Mouse (Mus musculus): ENCODE results near the gene Tbk1. TPM values are rescaled to one million over a fixed set of nuclear protein-coding genes. Genes with fewer than 3 reads are reported as not detected.
A peak's percentile ranks its signal among the peaks of the same experiment; 100 is the strongest.

The Tbk1 gene
- polyA plus RNA-seq, 1 experiment from 2014 or later = 25.9 TPM

GRCm38 (mm10) chr10:121507755-121508544 is 78.6 kb downstream of the Tbk1 start:
- Histone ChIP-seq H3K27ac (ENCODE audit: low read length) (no peak overlapping the region), H3K9me3 (ENCODE audit: low read length) (no peaks in the 10 kb centered on the region), H3K9ac (replicated peaks; ENCODE audit: low read depth) (no peak overlapping the region), H3K4me2 (replicated peaks; ENCODE audit: low read depth, low read length) (no peak overlapping the region), H3K36me3 (ENCODE audit: insufficient read depth, low read length) (no peaks in the 10 kb centered on the region), H3K4me3 (ENCODE audit: low read depth, low read length) (no peak overlapping the region), H3K27me3 (replicated peaks; ENCODE audit: insufficient read depth, low read length) (no peaks in the 10 kb centered on the region), H3K4me1 (ENCODE audit: insufficient read depth, low read depth, low read length) (peaks cover 4% of the 10 kb centered on the region; the same call in 1 of the 2 replicates)
- TF ChIP-seq CTCF (IDR thresholded peaks at IDR 0.05) = peak; percentile 38
- TF ChIP-seq EP300 (IDR thresholded peaks at IDR 0.05) = no peak
- 91% methylated on average over 16 of the region's 16 CpGs for WGBS
- ATAC-seq = no peak
- DNase-seq (ENCODE audit: low spot score) = no peak

DNA sequence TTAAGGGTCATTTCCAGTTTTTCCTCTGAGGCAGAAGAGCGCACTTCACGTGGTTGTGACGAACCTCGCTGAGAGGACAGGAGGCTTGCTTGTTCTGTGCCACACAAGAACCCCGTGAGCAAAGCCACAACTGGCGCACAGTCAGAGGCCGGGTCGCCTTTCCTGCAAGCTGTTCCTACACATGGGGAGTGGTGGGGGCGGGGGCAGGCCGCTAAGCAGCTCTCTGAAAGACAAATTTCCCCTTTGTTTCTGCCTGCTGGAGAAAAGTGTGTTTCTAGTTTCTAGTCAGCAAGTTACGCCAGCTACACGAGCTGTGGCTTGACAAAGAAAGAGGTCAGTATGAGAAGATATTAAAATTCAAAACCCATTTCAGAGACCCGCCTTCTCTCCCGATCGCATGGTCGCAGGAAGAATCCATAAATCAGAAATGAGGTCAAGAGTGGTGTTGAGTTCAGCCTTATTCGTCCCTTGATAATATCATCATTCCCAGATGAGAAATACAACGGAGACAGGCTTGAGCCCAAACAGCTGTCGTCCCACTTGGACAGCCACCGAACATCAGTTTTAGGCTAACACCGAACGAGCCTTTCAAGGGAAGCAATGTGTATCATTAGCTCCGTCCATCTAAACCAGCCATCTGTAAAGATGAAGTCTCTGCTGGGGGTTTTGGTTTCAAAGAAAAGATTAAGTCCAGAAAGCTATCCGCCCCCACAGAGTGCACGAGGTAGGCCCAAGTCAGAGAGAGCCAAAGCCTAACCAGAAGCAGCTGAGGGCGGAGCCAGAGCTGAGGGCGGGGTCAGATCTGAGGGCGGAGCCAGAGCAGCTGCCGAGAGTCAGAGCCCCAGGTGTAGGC is 79.6 kb downstream of the Tbk1 start:
- Histone ChIP-seq H3K27ac (ENCODE audit: low read length) (0 out of 2 replicates have a peak overlapping the region, but pooled peaks have one; percentile 2), H3K9ac (replicated peaks; ENCODE audit: low read depth) (0 out of 2 replicates have a peak overlapping the region, but pooled peaks have one; percentile 3)
- WGBS = 38% methylated on average over 29 of the region's 29 CpGs

DNA sequence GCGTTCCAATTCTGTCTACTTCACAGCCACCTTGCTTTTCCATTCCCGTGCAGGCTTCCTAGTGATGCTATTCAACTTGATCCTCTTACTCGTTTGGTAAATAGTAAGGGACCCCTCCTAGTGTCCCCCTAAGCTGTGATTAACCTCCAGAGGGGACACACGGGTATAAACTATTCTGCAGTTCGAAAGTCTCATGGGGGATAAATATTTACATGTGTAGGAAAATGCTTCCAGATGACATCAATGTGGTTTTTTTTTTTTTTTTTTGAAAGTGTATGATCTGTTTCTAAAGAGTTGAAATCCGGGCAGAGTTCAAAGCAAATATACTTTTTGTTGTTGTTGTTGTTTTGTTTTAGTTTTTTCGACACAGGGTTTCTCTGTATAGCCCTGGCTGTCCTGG is 80.7 kb downstream of the Tbk1 start:
- Histone ChIP-seq H3K4me1 (ENCODE audit: insufficient read depth, low read depth, low read length) (peaks cover 4% of the 10 kb centered on the region; the same call in 1 of the 2 replicates), H3K4me2 (replicated peaks; ENCODE audit: low read depth, low read length) (peak overlapping the region; percentile 61), H3K27me3 (replicated peaks; ENCODE audit: insufficient read depth, low read length) (no peaks in the 10 kb centered on the region), H3K9me3 (ENCODE audit: low read length) (no peaks in the 10 kb centered on the region), H3K36me3 (ENCODE audit: insufficient read depth, low read length) (no peaks in the 10 kb centered on the region), H3K9ac (replicated peaks; ENCODE audit: low read depth) (no peak overlapping the region), H3K27ac (ENCODE audit: low read length) (peak overlapping the region; percentile 79), H3K4me3 (ENCODE audit: low read depth, low read length) (no peak overlapping the region)
- no peak for ATAC-seq
- TF ChIP-seq CTCF (IDR thresholded peaks at IDR 0.05) = no peak
- peak; percentile 46 for TF ChIP-seq EP300 (IDR thresholded peaks at IDR 0.05)
- WGBS = 36% methylated on average over 7 of the region's 7 CpGs
- DNase-seq (ENCODE audit: low spot score) = no peak

More for the DNA sequence above, 79.6 kb downstream of the Tbk1 start:
- H3K4me1 ChIP-seq (ENCODE audit: insufficient read depth, low read depth, low read length) = peaks cover 4% of the 10 kb centered on the region; the same call in 1 of the 2 replicates
- DNase-seq (ENCODE audit: low spot score) (peak; percentile 47), ATAC-seq (peak; percentile 44)
- TF ChIP-seq EP300 (IDR thresholded peaks at IDR 0.05) (no peak), CTCF (IDR thresholded peaks at IDR 0.05) (no peak)
- H3K36me3 ChIP-seq (ENCODE audit: insufficient read depth, low read length) = no peaks in the 10 kb centered on the region
- H3K27me3 ChIP-seq (replicated peaks; ENCODE audit: insufficient read depth, low read length) = no peaks in the 10 kb centered on the region
- H3K4me2 ChIP-seq (replicated peaks; ENCODE audit: low read depth, low read length) = 0 out of 2 replicates have a peak overlapping the region, but pooled peaks have one; percentile 11
- no peak overlapping the region for H3K4me3 ChIP-seq (ENCODE audit: low read depth, low read length)
- H3K9me3 ChIP-seq (ENCODE audit: low read length) = no peaks in the 10 kb centered on the region

GRCm38 (mm10) chr10:121504973-121505911 is 81.3 kb downstream of the Tbk1 start:
- 14% methylated on average over 35 of the region's 35 CpGs for WGBS
- no peak for TF ChIP-seq EP300 (IDR thresholded peaks at IDR 0.05)
- no peak for TF ChIP-seq CTCF (IDR thresholded peaks at IDR 0.05)
- peak; percentile 92 for DNase-seq (ENCODE audit: low spot score)
- peak; percentile 89 for ATAC-seq
- H3K9ac ChIP-seq (replicated peaks; ENCODE audit: low read depth) = peak overlapping the region; percentile 13
- H3K27ac ChIP-seq (ENCODE audit: low read length) = peak overlapping the region; percentile 79
- no peaks in the 10 kb centered on the region for H3K9me3 ChIP-seq (ENCODE audit: low read length)
- no peaks in the 10 kb centered on the region for H3K27me3 ChIP-seq (replicated peaks; ENCODE audit: insufficient read depth, low read length)
- peak overlapping the region; percentile 23 for H3K4me3 ChIP-seq (ENCODE audit: low read depth, low read length)
- H3K4me2 ChIP-seq (replicated peaks; ENCODE audit: low read depth, low read length) = peak overlapping the region; percentile 61
- H3K4me1 ChIP-seq (ENCODE audit: insufficient read depth, low read depth, low read length) = peaks cover 4% of the 10 kb centered on the region; the same call in 1 of the 2 replicates
- H3K36me3 ChIP-seq (ENCODE audit: insufficient read depth, low read length) = no peaks in the 10 kb centered on the region

DNA sequence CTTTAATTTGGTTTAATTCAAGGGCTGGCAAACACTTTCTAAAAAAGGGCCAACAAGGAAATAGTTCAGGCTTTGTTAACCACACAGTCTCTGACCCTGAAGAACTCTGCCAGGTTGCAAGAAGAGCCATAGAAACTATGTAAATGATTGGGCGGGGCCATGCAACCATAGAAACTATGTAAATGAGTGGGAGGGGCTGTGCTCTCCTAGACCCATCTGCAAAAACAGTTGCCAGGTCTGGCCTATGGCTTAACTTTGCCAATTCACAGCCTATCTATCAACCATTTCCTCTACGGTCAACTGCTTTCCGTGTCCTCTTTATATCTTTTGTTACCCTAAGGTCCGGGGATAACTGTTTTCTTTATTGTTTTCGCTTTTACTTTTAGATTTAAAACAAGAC is 85.4 kb downstream of the Tbk1 start:
- H3K4me3 ChIP-seq (ENCODE audit: low read depth, low read length) = no peak overlapping the region
- ATAC-seq (no peak), DNase-seq (ENCODE audit: low spot score) (peak; percentile 71)
- TF ChIP-seq EP300 (IDR thresholded peaks at IDR 0.05) (no peak), CTCF (IDR thresholded peaks at IDR 0.05) (no peak)
- no peak overlapping the region for H3K27ac ChIP-seq (ENCODE audit: low read length)
- no peak overlapping the region for H3K9ac ChIP-seq (replicated peaks; ENCODE audit: low read depth)
- no peaks in the 10 kb centered on the region for H3K36me3 ChIP-seq (ENCODE audit: insufficient read depth, low read length)
- H3K27me3 ChIP-seq (replicated peaks; ENCODE audit: insufficient read depth, low read length) = no peaks in the 10 kb centered on the region
- WGBS = 53% methylated on average over 5 of the region's 5 CpGs
- H3K4me2 ChIP-seq (replicated peaks; ENCODE audit: low read depth, low read length) = no peak overlapping the region
- H3K4me1 ChIP-seq (ENCODE audit: insufficient read depth, low read depth, low read length) = peaks cover 4% of the 10 kb centered on the region; the same call in 1 of the 2 replicates
- no peaks in the 10 kb centered on the region for H3K9me3 ChIP-seq (ENCODE audit: low read length)

Measured in lung, postnatal 0 days (tissue).